Mouse (Mus musculus): ENCODE measurements at regions not wholly inside any gene's neighbourhood (a gene's known extent, or its start where the extent isn't known, plus 50 kb on each side); places are given as distances from the start of the nearest gene placed in this dataset.

GRCm38 (mm10) chr7:145105831-145106493 lies 102.0 kb downstream of the 1810010D01Rik start:
- no peak for DNase-seq (ENCODE audit: low spot score)

GRCm38 (mm10) chr7:145102692-145103091 lies 105.2 kb downstream of the 1810010D01Rik start:
- DNase-seq (ENCODE audit: low spot score): no peak

DNA sequence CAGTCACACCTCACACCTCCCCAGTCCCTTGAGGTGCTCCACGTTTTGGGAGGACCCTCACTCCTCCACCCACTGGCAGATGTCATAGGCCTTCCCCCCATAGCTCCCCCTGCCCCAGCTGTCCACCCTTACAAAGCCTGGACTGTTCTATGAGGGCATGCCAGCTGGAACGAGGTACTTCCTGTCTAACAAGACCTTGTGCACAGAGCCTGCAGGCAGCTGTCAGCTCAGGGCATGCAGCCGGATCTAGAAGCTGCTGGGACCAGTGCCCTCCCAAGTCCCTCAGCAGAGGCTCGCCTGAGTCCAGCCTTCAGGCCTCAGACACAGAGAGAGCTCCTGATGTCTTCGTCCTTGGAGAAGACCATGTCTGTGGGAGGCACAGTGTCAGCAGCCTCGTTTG lies 105.7 kb downstream of the 1810010D01Rik start:
- no peak for DNase-seq (ENCODE audit: low spot score)

DNA sequence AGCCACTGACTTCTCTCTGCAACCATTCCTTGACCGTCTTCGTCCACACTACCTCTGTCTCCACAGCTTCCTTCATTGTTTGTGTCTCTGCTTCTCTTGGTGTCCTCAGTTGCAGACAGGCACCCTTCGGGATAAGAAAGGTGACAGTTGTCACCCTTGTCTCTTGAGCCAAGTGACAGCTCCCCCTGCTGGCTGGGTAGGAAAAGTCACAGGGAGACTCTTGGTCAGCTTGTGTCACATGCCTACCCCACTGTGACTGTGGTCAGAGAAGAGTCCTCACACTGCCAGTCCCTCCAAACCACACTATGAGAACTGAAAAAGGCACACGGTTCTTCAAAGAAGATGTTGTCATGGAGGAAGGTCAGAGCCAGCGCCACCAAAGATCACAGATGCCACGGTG lies 109.6 kb downstream of the 1810010D01Rik start:
- DNase-seq (ENCODE audit: low spot score): no peak

GRCm38 (mm10) chr7:145094134-145094526 lies 113.8 kb downstream of the 1810010D01Rik start:
- no peak for DNase-seq (ENCODE audit: low spot score)

GRCm38 (mm10) chr7:145093417-145094133 lies 114.3 kb downstream of the 1810010D01Rik start:
- DNase-seq (ENCODE audit: low spot score): no peak

DNA sequence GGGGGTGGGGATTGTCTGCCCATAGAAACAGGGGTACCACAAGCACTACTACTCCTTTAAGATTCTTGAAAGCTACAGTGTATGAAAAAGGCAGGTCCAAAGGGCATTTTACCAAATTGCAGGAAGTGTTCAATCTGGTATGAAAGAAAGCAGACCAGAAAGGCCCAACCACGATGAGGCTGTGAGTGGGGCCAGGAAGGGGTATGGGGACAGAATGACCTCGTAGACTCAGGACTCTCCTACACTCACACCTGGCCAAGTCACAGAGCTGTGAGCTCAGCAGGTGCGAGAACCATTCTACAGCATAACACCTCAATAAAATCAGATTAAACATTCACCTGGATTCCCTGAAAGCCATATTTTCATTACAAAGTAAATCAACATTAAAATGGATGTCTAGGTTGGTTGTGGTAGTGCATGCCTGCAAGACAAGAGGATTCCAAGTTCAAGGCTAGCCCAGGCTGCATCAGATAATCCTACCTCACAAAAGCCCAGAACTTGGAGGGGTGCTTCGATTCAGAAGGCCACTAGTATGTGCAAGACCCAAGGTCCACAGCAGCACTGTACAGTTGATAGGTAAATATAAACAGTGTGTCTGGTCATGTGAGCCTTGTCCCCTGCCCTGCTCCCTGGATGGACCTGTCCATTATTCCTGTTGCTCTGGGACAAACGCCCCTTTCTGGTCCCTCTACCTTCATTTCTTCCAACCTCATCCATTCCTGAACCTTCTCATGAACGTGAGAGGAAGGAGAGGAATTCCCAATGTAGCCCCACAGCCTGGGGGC lies 115.3 kb downstream of the 1810010D01Rik start:
- DNase-seq (ENCODE audit: low spot score): no peak

DNA sequence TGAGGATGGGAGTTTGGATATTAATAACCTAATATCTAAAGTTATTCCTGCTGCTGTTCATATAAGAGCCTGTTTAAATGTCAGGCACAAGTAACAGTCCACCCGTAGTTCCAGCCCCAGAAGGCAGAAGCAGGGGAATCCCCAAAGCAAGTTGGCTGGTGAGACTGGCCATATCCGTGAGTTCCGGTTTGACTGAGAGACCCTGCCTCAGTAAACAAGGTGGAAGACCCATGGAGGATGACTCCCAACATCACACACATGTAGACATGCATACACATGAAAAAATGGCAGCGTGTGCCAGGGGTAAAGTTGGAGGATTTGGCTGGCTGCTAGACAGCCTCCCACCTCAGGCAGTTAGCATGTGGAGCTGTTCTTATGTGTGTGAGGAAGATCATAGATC lies 117.1 kb downstream of the 1810010D01Rik start:
- no peak for DNase-seq (ENCODE audit: low spot score)

DNA sequence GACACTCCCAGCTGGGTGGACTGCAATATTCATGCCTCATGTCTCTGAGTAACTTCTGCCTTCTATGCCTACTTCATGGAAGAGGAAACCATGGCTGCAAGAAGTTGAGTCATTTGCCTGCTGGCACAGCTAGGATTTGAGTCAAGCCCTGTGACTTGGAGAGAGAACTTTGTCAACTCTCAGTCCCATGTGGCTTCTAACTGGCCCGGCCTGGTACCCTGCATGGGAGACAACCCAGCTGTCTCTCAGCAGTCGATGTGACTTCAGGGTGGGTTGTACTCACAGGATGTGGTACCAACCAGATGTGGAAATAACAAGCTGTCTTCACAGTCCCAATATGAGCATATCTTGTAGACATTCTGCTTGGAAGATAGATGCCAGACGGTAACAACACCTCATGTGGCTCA lies 118.6 kb downstream of the 1810010D01Rik start:
- no peak for DNase-seq (ENCODE audit: low spot score)

DNA sequence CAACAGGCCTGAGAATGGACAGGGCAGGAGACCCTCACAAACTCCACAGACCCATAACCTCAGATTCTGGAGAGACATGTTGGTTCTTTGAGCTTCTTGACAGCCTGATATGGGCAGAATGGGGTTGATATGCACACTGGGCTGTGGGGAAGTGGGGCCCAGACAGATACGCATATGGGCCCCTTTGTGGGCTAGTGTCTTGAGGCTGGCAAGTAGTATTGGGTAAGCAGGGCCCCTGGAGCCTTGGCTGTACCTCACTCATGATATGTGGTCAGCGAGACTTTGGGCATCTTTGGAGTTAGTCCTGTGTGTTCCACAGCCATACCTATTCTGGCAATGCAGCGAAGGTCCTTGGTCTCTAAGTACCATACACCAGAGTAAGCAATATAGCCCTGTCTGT lies 119.3 kb downstream of the 1810010D01Rik start:
- no peak for DNase-seq (ENCODE audit: low spot score)

GRCm38 (mm10) chr7:145087790-145088189 lies 120.1 kb downstream of the 1810010D01Rik start:
- DNase-seq (ENCODE audit: low spot score): no peak

- DNase-seq (ENCODE audit: low spot score): no peak
Measured at GRCm38 (mm10) chr7:145082917-145083752, 124.8 kb downstream of the 1810010D01Rik start.

DNA sequence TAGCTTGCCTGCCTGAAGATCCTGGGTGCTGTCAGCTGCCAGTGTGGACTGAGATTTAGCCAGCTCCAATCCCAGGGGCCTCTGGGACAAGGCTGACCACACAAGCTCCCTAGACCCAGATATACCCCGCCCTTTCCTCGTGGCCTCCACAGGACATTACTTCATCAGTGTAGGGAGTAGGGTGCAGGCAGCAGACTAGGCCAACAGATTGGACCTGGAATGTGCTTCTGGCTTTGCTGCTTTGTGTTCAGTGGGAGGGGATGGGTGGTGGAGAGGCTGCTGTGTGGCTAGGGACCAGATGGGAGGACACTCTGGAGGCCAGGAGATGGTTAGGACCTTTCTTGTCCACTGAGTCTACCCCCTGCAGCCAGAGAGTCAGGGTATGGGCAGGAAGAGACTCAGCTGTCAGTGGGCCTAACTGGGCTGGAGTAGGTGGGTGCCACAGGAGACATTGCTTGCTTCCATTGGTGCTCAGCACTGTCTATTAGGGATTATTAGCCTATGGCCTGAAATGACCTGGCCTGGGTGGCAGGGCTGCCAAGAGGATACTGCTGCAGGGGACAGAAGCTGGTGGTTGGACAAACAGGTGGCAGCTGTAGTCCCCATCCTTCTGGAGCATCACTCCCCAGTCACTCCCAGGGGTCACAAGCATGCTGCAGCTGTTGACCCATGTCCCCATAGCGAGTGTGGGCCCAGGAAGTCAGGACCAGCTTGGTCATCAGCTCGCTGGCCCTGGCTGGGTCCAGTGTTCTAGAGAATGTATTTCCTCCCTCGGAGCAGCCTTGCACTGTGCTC lies 132.5 kb upstream of the Ccnd1 start:
- no peak for DNase-seq (ENCODE audit: low spot score)

GRCm38 (mm10) chr7:145071533-145071932 lies 131.8 kb upstream of the Ccnd1 start:
- DNase-seq (ENCODE audit: low spot score): no peak

GRCm38 (mm10) chr7:145067366-145067765 lies 127.6 kb upstream of the Ccnd1 start:
- DNase-seq (ENCODE audit: low spot score): no peak

DNA sequence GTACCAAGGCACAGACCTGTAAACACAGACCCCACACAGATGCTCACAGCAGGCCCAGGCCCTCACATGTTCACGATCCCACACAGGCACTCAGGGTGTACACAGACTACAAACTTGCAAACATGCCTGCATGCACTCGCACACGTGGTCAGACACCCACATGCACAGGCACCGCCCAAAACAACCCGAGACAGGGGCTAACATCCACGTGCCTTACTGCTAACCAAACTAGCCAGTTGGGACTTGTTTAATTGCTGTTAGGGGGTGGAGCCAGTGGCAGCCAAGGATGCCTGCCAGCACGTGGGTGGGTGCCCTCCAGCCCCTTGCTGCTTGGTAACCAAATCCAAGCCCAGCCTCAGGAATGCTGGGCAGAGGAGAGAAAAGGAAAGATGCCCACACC lies 116.6 kb upstream of the Ccnd1 start:
- no peak for DNase-seq (ENCODE audit: low spot score)

GRCm38 (mm10) chr7:145051616-145052015 lies 111.9 kb upstream of the Ccnd1 start:
- DNase-seq (ENCODE audit: low spot score): no peak

DNA sequence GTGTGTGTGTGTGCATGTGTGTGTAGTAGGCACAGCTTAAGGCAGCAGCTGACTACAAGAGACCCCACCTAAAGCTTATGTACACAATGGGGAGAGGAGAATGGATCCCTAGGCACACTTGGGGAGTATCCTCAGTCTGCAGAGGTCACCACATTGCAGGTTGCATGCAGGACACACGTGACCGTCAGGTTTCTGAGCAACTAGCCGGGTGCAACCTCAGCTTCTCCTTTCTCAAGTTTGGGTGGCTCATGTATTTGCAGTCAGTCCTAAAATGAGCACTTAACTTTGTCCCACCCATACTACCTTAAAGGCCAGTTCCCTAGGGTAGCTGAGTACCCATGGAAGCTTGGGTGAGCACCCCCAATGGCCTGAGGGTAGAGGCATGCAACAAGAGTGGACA lies 111.0 kb upstream of the Ccnd1 start:
- no peak for DNase-seq (ENCODE audit: low spot score)

DNA sequence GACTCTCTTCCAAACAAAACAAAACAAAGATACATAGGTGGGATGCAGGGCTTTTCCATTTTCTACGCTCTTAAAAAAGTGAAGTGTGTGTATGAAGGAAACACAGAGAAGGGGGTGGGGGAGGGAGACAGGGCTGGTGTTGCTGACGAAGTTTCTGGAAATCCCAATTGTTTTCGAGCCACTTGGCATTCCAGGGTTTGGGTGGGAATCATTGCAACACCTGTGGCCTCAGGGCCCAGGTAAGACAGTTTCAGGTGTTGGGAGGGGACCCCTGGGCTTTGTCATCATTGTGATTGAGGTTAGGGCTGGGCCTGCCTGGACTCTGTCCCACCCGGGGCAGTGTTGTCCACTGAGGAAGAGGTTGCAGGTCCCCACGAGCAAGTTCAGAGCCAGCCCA lies 108.8 kb upstream of the Ccnd1 start:
- DNase-seq (ENCODE audit: low spot score): no peak

- no peak for DNase-seq (ENCODE audit: low spot score)
Measured at GRCm38 (mm10) chr7:145047771-145048480, 108.2 kb upstream of the Ccnd1 start.

- no peak for DNase-seq (ENCODE audit: low spot score)
Measured at GRCm38 (mm10) chr7:145045230-145045629, 105.5 kb upstream of the Ccnd1 start.
